Mouse (Mus musculus): ENCODE measurements around the gene L3mbtl3.

DNA sequence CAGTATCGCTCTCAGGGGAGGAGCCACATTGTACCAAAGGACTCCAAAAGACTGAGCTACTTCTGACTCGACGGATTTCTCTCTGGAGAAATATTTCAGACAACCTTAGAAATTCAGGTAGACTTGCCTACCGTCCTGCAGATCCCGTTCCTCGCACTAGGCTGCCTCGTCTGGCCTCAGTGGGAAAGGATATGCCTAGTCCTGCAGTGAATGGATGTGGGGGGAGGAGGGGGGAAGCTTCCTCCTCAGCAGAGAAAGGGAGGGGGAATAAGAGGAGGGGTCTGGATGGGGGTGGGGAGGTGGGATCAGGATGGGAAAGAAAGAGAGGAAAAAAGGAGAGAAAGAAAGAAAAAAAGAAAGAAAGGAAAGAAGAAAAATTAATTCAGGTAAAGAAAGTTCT is 28.2 kb downstream of the L3mbtl3 start:
- TF ChIP-seq USF1 (IDR thresholded peaks at IDR 0.05; ENCODE audit: low read depth, low read length) (no peak), MAX (IDR thresholded peaks at IDR 0.05; ENCODE audit: low read length) (no peak), POLR2A (IDR thresholded peaks at IDR 0.05; ENCODE audit: low read depth, low read length) (no peak), RCOR1 (conservative IDR thresholded peaks at IDR 0.05; ENCODE audit: low read depth, low read length) (no peak), CTCF (conservative IDR thresholded peaks at IDR 0.05 in 1 of 2, IDR thresholded peaks at IDR 0.05 in 1 of 2; ENCODE audit: low read depth in 2 of 2, low read length in 2 of 2) (no peak), ZNF384 (IDR thresholded peaks at IDR 0.05; ENCODE audit: low read depth, low read length) (no peak), EP300 (IDR thresholded peaks at IDR 0.05; ENCODE audit: low read length) (no peak), SMC3 (IDR thresholded peaks at IDR 0.05; ENCODE audit: low read depth, low read length) (no peak), MAFK (IDR thresholded peaks at IDR 0.05; ENCODE audit: insufficient replicate concordance, low read length) (no peak), GABPA (IDR thresholded peaks at IDR 0.05; ENCODE audit: insufficient replicate concordance, low read depth, low read length) (no peak), JUN (IDR thresholded peaks at IDR 0.05; ENCODE audit: insufficient read depth, low read depth, low read length) (no peak), TCF12 (IDR thresholded peaks at IDR 0.05; ENCODE audit: low read depth, low read length) (no peak), BHLHE40 (IDR thresholded peaks at IDR 0.05; ENCODE audit: low read depth, low read length) (no peak)
